Mouse (Mus musculus) Muller cell, postnatal 12 days (primary cell): ENCODE results near the gene 4933414I15Rik.
A peak's percentile ranks its signal among the peaks of the same experiment; 100 is the strongest.

ENCODE experiments used
- DNase-seq: peaks from one replicate; pipeline ENCODE4 v3.0.0-alpha.2; 2015; ENCODE audit errors: inconsistent ontology term

4933414I15Rik gene

DNA sequence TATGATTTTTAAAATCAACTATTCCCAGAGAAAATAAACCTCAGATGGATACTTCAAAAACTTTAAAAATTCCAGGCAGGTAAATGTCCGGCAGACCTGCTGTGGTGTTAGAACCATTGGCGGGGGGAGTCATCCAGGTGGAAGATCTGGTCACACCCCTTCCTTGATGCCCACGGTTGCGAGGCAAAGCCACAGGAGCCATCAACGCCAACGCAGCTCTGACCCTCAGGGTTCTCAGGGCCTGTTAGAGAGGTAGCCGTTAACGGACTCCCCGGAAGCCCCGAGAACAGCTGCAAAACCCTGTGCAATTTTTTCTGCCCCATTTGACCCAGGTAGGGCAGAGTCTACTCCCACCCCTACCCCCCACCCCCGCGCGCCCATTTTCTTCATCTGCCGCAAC is at the start of gene 4933414I15Rik:
Gene 4933414I15Rik, minus strand, starts transcription at position 260 of the 400 bp plus-strand sequence.
- DNase-seq, result no peak

GRCm38 (mm10) chr11:50981667-50982066 is 38.1 kb upstream of the 4933414I15Rik start, which contains the start of gene Olfr1377:
Gene Olfr1377 (plus strand): TSS chr11:50981967.
- DNase-seq, result no peak

GRCm38 (mm10) chr11:50977216-50977615 is 33.7 kb upstream of the 4933414I15Rik start:
- no peak for DNase-seq

DNA sequence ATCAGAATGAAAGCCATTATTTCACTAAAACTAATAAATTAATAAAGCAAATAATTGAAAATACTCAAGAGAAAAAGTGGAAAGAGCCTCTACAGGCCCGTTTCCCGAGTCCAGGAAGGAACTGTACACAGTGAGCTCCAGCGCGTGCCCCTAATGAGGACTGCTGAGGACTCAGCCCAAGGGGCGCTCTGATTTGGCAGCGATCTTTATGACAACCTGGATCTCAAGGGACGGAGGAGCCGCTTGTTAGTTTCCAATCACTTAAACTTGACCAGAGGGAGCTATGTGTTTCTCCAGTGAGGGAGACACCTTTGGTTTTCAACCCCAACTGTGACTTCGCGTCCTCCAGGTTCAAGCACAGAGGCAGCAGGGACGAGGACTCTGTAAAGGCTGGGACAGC is 22.7 kb upstream of the 4933414I15Rik start, which contains the start of gene Olfr1378:
Gene Olfr1378, plus strand, starts transcription at position 301 of the 400 bp plus-strand sequence.
- no peak for DNase-seq

DNA sequence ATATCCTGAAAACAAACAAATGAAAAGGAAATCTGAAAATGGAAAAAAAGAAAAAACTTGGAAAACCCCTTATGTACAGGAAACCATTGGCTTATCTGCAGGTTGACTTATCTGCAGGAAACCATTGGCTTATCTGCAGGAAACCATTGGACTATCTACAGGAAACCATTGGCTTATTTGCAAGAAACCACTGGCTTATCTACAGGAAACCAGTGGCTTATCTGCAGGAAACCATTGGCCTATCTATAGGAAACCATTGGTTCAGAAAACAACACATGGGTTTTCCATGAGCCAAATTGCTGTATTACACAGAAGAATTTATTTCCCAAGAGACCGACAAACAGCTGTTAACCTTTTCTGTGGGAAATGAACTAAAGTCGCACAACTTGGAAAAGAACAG is 21.3 kb upstream of the 4933414I15Rik start:
- no peak for DNase-seq

DNA sequence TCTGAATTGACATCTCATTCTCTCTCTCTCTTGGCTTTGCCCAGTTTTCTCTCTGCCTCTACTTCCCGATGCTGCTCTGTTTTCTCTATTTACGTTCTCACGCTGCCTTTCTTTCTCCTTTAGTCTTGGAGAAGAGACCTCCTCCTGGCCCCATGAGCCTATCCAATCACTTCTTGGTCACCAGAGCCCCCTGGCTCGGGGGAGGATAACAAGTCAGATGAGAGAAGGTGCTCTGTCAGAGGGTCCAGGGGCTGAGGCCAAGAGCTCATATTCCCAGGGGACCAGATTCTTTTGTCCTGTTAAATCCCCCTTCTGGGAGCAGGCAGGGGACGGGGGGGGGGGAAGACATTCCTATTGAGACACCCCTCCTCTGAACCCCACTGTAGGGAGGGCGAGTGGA is 10.1 kb upstream of the 4933414I15Rik start, which contains the start of gene Prop1:
Gene Prop1, minus strand, starts transcription at position 101 of the 400 bp plus-strand sequence.
- DNase-seq, result no peak

- no peak for DNase-seq
These were observed 8.7 kb upstream of the 4933414I15Rik start for GRCm38 (mm10) chr11:50952290-50952689.

GRCm38 (mm10) chr11:50942386-50942785 is 1.2 kb downstream of the 4933414I15Rik start:
- no peak for DNase-seq

DNA sequence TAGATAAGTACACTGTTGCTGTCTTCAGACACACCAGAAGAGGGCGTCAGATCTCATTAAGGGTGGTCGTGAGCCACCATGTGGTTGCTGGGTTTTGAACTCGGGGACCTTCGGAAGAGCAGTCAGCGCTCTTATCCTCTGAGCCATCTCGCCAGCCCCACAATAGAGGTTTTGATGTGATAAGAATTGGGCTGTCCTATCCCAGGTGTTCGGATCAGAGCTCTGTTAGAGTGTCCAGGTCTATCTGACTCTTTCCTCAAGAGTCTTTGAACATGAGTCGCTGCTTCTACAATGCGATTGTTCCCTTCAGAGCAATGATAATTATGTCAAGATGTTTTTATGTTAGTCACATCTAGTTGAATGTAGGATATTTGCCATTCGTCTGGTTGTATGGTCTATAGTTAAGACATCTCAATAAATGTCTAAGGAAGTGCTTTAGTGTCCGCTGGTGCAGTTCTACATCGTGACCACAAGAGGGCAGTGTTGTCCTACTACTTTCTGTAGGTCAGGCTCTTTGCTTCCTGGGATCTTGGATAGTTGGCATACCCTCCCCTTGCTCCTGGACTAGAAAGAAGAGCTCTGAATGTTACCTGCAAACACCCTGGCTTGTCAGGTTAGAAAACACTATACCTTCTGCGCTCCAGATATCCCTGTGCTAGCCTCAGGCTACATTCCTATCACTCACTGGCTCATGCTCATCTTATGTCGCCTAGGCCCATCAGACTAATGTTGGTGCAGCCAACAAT is 3.8 kb downstream of the 4933414I15Rik start:
- peak; percentile 30 for DNase-seq

DNA sequence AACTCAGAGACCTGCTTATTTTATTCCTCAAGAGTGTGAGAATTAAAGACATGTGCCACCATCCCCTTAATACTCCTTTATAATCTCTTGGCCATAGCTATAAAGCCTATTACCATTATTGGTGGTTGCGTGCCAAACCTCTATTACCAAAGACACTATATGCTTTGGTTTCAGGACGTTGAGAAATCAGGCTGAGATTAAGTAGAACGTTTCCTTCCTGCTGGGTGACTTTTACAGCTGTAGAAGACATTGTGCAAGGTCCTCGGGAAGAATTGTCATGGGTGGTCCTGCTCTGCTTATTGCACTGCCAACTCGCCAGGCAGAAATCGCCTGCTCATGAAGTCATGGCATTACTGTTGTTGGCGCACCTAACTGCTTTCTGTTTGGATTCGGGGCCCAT is 5.1 kb downstream of the 4933414I15Rik start:
- DNase-seq, result no peak

GRCm38 (mm10) chr11:50932040-50932439 is 11.5 kb downstream of the 4933414I15Rik start:
- no peak for DNase-seq

DNA sequence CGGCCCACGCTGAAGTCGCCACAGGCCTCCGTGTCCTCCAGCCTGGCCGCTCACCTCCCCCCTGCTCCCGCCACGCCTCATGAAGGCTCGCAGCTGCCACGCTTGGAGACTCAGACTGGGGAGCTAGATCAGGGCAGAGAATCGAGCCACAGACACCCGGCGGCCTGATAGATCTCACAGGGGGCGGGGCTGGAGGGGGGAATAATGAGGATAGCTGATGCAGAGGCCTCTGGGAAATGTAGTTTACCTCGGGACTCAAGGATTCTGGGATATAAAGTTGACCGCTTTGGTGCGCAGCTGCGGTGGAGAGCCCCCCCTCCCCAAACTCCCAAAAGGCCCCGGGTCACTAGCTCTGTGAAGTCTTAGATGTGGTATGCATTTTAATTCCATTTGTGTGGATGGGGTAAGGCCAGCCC is 12.1 kb downstream of the 4933414I15Rik start, which contains the start of gene Zfp354b:
Gene Zfp354b, minus strand, starts transcription at position 183 of the 416 bp plus-strand sequence.
- DNase-seq, result peak; percentile 97

GRCm38 (mm10) chr11:50931021-50931420 is 12.5 kb downstream of the 4933414I15Rik start:
- DNase-seq, result no peak

DNA sequence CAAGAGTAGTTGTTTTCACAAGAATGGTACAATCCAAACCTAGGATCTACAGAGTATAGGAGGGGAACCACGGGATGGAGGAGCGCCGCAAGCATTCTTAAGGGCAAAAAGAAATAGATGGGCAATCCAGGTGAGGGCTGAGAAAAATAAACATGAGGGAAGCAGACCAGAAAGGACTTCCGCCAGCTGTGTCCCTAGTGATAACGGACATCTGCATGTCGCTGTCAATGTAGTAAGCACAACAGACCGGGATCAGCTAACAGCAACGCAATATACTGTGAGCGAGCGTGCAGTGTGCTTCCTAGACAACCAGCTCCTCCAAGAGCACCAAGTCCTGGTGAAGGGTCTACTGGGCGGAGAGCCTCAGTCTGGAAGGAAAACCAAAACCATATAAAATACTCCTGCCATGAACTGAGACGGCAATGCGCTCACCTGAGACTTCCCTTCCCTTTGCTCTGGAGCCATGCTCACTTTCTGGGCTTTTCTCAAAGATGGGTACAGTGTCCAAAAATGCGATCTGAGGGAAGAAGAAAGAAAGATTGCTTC is 13.0 kb downstream of the 4933414I15Rik start:
- DNase-seq, result no peak

DNA sequence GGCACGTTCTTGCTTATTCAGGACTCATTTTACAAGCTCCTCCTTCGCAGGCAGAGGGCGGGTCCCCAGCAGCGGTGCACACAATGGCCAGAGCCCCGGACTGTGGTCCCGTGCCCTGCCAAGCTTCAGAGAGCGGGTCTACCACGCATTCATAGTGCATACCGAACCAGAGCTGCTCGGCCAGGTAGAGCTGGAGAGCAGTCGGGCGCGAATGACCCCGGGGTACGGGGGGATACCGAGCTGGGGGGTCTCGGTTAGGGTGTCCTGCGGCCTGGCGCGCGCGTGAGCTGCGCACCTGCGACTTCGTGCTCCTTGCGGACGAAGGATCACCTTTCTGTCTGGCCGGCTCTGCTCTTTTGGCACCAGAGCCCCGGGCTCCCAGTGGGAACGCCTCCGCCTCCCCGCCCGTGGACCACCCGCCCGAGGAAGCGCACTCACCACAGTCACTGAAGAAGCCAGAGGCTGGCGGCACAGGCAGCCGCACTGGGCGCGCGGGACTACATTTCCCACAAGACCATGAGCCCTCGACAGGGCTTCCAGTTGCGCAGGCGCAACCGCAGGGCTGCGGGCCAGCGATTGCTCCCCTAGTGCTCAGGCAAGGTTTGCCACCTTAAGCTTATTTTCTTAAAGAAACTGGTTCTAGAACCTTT is 27.8 kb downstream of the 4933414I15Rik start, which contains the start of gene Zfp2:
Gene Zfp2, minus strand, starts transcription at position 495 of the 650 bp plus-strand sequence.
- peak; percentile 90 for DNase-seq

DNA sequence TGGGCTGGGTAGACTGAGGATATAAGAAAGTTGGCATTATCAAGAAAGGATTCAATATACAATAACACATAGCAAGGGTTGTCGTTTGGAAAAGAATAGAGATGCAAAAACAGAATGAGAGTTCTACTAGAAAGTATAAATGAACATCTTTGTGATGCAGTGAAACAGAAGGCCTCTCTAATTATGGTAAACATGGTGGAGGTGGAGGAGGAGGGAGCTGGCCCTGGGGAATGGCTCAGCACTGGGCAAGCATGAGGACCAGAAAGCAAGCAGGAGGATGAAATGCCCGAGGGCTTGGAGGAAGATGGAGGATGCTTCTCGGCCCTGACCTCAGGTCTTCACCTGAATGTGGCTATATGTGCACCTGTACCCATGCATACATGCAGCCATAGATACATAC is 29.1 kb downstream of the 4933414I15Rik start:
- DNase-seq, result no peak

DNA sequence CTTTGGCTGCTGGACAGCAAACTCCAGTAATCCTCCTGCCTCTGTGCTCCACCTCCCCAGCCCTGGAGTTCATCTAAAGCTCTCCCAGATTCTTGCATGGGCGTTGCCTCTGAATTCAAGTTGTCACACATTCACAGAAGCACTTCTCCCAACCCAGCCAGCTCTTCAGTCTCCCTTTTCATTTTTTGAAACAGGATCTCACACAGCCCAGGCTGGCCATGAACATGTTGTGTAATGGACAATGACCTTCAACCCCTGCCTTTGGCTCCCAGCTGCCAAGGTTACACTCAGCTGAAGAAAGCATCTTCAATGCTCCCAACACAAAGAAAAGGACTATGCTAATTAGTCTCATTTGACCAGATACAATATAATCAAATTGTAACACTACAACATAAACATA is 30.3 kb downstream of the 4933414I15Rik start:
- no peak for DNase-seq

- DNase-seq, result no peak
These were observed 35.4 kb downstream of the 4933414I15Rik start for GRCm38 (mm10) chr11:50908136-50908535.

GRCm38 (mm10) chr11:50897359-50897758 is 46.2 kb downstream of the 4933414I15Rik start:
- no peak for DNase-seq

DNA sequence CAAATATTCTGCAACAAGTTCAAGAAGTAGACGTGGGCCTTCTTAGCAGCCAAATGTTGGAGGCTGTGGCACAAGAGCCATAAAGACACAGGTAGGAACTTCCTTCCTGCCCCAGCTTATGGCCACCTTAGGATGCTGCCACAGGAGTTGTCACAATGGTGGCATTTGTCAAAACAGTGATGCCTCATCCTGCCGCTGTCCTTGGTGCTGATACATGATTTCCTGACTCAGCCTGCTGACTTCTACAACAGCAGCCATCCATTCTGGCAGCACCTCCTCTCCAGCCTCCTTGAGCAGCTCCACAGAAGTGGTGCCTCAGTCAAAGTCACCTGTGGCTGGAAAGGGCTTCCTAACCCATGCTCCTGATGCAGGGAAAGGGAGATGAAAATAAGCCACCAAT is 51.1 kb downstream of the 4933414I15Rik start:
- DNase-seq, result no peak
